Mouse (Mus musculus): ENCODE data around the gene Coro1c. TPM values are rescaled to one million over a fixed set of nuclear protein-coding genes. Genes with fewer than 3 reads are reported as not detected.
A peak's percentile ranks its signal among the peaks of the same experiment; 100 is the strongest.
"Not testable (repeated sequence)": the region's sequence is repeated elsewhere in the genome, so short reads cannot be mapped to it uniquely, and the experiment has no call there.

Coro1c gene
- polyA plus RNA-seq, 1 experiment from 2014 or later: 329 TPM

GRCm38 (mm10) chr5:113828481-113828880 lies 80.1 kb downstream of the Coro1c start:
- H3K36me3 ChIP-seq (ENCODE audit: inconsistent target): peaks cover 27% of the 10 kb centered on the region; the same call in 1 of the 2 replicates
- H3K79me2 ChIP-seq (ENCODE audit: inconsistent target): peaks cover 69% of the 10 kb centered on the region
- WGBS (ENCODE audit: missing documents): 46% methylated on average over 7 of the region's 7 CpGs
- peak overlapping the region; percentile 86 for H3K27ac ChIP-seq
- peak overlapping the region; percentile 67 for H3K4me3 ChIP-seq (ENCODE audit: inconsistent target)

GRCm38 (mm10) chr5:113827991-113828411 lies 80.6 kb downstream of the Coro1c start:
- H3K79me2 ChIP-seq (ENCODE audit: inconsistent target): peaks cover 74% of the 10 kb centered on the region
- H3K27ac ChIP-seq: peak overlapping the region; percentile 86
- H3K4me3 ChIP-seq (ENCODE audit: inconsistent target): peak overlapping the region; percentile 67
- 11% methylated on average over 4 of the region's 4 CpGs for WGBS (ENCODE audit: missing documents)
- H3K36me3 ChIP-seq (ENCODE audit: inconsistent target): peaks cover 32% of the 10 kb centered on the region

- Histone ChIP-seq H3K79me2 (ENCODE audit: inconsistent target) (peaks cover 87% of the 10 kb centered on the region), H3K4me3 (ENCODE audit: inconsistent target) (no peak overlapping the region), H3K36me3 (ENCODE audit: inconsistent target) (peaks cover 38% of the 10 kb centered on the region), H3K27ac (no peak overlapping the region)
- 83% methylated on average over 4 of the region's 4 CpGs for WGBS (ENCODE audit: missing documents)
Observed at GRCm38 (mm10) chr5:113826619-113827018, 81.9 kb downstream of the Coro1c start.

GRCm38 (mm10) chr5:113825558-113825957 lies 83.0 kb downstream of the Coro1c start:
- WGBS (ENCODE audit: missing documents): 43% methylated on average over 5 of the region's 7 CpGs
- Histone ChIP-seq H3K36me3 (ENCODE audit: inconsistent target) (peaks cover 38% of the 10 kb centered on the region), H3K27ac (no peak overlapping the region), H3K4me3 (ENCODE audit: inconsistent target) (no peak overlapping the region), H3K79me2 (ENCODE audit: inconsistent target) (peaks cover 97% of the 10 kb centered on the region)

GRCm38 (mm10) chr5:113824228-113824627 lies 84.3 kb downstream of the Coro1c start:
- Histone ChIP-seq H3K79me2 (ENCODE audit: inconsistent target) (peaks cover 92% of the 10 kb centered on the region), H3K4me3 (ENCODE audit: inconsistent target) (no peak overlapping the region), H3K36me3 (ENCODE audit: inconsistent target) (peaks cover 49% of the 10 kb centered on the region), H3K27ac (no peak overlapping the region)
- 29% methylated on average over 4 of the region's 4 CpGs for WGBS (ENCODE audit: missing documents)

- peaks cover 36% of the 10 kb centered on the region for H3K79me2 ChIP-seq (ENCODE audit: inconsistent target)
- H3K27ac ChIP-seq: no peak overlapping the region
- 92% methylated on average over 14 of the region's 14 CpGs for WGBS (ENCODE audit: missing documents)
- peaks cover 36% of the 10 kb centered on the region for H3K36me3 ChIP-seq (ENCODE audit: inconsistent target)
- no peak overlapping the region for H3K4me3 ChIP-seq (ENCODE audit: inconsistent target)
Observed at GRCm38 (mm10) chr5:113818572-113818971, 90.0 kb downstream of the Coro1c start.

GRCm38 (mm10) chr5:113815638-113816152 lies 92.9 kb downstream of the Coro1c start:
- 20% methylated on average over 15 of the region's 15 CpGs for WGBS (ENCODE audit: missing documents)
- peaks cover 24% of the 10 kb centered on the region; the same call in 1 of the 2 replicates for H3K36me3 ChIP-seq (ENCODE audit: inconsistent target)
- peaks cover 9% of the 10 kb centered on the region; the same call in 1 of the 2 replicates for H3K79me2 ChIP-seq (ENCODE audit: inconsistent target)
- no peak overlapping the region for H3K4me3 ChIP-seq (ENCODE audit: inconsistent target)
- H3K27ac ChIP-seq: no peak overlapping the region

- Histone ChIP-seq H3K79me2 (ENCODE audit: inconsistent target) (peaks cover 2% of the 10 kb centered on the region; the same call in 1 of the 2 replicates), H3K36me3 (ENCODE audit: inconsistent target) (peaks cover 21% of the 10 kb centered on the region; the same call in 1 of the 2 replicates), H3K27ac (no peak overlapping the region), H3K4me3 (ENCODE audit: inconsistent target) (no peak overlapping the region)
- WGBS (ENCODE audit: missing documents): 80% methylated on average over 11 of the region's 11 CpGs
Observed at GRCm38 (mm10) chr5:113815041-113815389, 93.5 kb downstream of the Coro1c start.

- H3K79me2 ChIP-seq (ENCODE audit: inconsistent target): no peaks in the 10 kb centered on the region
- H3K36me3 ChIP-seq (ENCODE audit: inconsistent target): peaks cover 15% of the 10 kb centered on the region; the same call in 1 of the 2 replicates
- 59% methylated on average over 27 of the region's 27 CpGs for WGBS (ENCODE audit: missing documents)
- H3K4me3 ChIP-seq (ENCODE audit: inconsistent target): no peak overlapping the region
- H3K27ac ChIP-seq: no peak overlapping the region
Observed at GRCm38 (mm10) chr5:113814111-113815040, 94.2 kb downstream of the Coro1c start.

GRCm38 (mm10) chr5:113813608-113814007 lies 95.0 kb downstream of the Coro1c start:
- 37% methylated on average over 9 of the region's 9 CpGs for WGBS (ENCODE audit: missing documents)
- no peak overlapping the region for H3K4me3 ChIP-seq (ENCODE audit: inconsistent target)

GRCm38 (mm10) chr5:113812638-113813037 lies 95.9 kb downstream of the Coro1c start:
- H3K79me2 ChIP-seq (ENCODE audit: inconsistent target): no peaks in the 10 kb centered on the region
- 50% methylated on average over 2 of the region's 2 CpGs for WGBS (ENCODE audit: missing documents)
- no peaks in the 10 kb centered on the region; the same call in 1 of the 2 replicates for H3K36me3 ChIP-seq (ENCODE audit: inconsistent target)
- no peak overlapping the region for H3K27ac ChIP-seq
- no peak overlapping the region for H3K4me3 ChIP-seq (ENCODE audit: inconsistent target)

More at GRCm38 (mm10) chr5:113813608-113814007, 95.0 kb downstream of the Coro1c start:
- no peak overlapping the region for H3K27ac ChIP-seq
- peaks cover 7% of the 10 kb centered on the region; the same call in 1 of the 2 replicates for H3K36me3 ChIP-seq (ENCODE audit: inconsistent target)
- H3K79me2 ChIP-seq (ENCODE audit: inconsistent target): no peaks in the 10 kb centered on the region

GRCm38 (mm10) chr5:113811824-113812420 lies 96.6 kb downstream of the Coro1c start:
- H3K79me2 ChIP-seq (ENCODE audit: inconsistent target); H3K4me3 ChIP-seq (ENCODE audit: inconsistent target); H3K36me3 ChIP-seq (ENCODE audit: inconsistent target); H3K27ac ChIP-seq: not testable (repeated sequence)
- WGBS (ENCODE audit: missing documents): 48% methylated on average over 3 of the region's 12 CpGs

GRCm38 (mm10) chr5:113810111-113810510 lies 98.4 kb downstream of the Coro1c start:
- 31% methylated on average over 4 of the region's 4 CpGs for WGBS (ENCODE audit: missing documents)
- Histone ChIP-seq H3K79me2 (ENCODE audit: inconsistent target) (no peaks in the 10 kb centered on the region), H3K27ac (no peak overlapping the region), H3K36me3 (ENCODE audit: inconsistent target) (no peaks in the 10 kb centered on the region), H3K4me3 (ENCODE audit: inconsistent target) (no peak overlapping the region)

GRCm38 (mm10) chr5:113808177-113808576 lies 100.4 kb downstream of the Coro1c start:
- Histone ChIP-seq H3K27ac (no peak overlapping the region), H3K4me3 (ENCODE audit: inconsistent target) (no peak overlapping the region), H3K79me2 (ENCODE audit: inconsistent target) (no peaks in the 10 kb centered on the region), H3K36me3 (ENCODE audit: inconsistent target) (no peaks in the 10 kb centered on the region)
- WGBS (ENCODE audit: missing documents): 79% methylated on average over 2 of the region's 2 CpGs

- H3K79me2 ChIP-seq (ENCODE audit: inconsistent target): no peaks in the 10 kb centered on the region
- no peak overlapping the region for H3K4me3 ChIP-seq (ENCODE audit: inconsistent target)
- no peak overlapping the region for H3K27ac ChIP-seq
- WGBS (ENCODE audit: missing documents): 82% methylated on average over 9 of the region's 9 CpGs
- H3K36me3 ChIP-seq (ENCODE audit: inconsistent target): no peaks in the 10 kb centered on the region
Observed at GRCm38 (mm10) chr5:113807712-113808111, 100.8 kb downstream of the Coro1c start.
